9 mouse cellular contexts compared by ENCODE assay signal in the genomic region with DNA sequence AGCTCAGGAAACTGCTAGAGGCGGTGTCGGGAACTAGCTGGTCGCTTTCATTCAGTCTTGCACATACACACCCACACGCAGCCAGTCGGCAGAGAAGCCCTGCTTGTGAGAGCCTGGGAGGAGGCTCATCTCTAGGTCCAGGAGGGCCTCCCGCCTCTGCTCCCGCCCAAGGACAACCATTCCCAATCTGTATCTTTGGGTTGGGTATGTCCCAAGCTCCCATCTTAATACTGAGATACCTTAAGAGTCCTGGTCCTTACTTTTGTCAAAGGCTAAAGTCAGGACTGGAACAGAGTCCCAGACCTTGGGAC. TPM values are rescaled to one million over a fixed set of nuclear protein-coding genes. Genes with fewer than 3 reads are reported as not detected.
DNase-seq lines count a peak whose midpoint lies in the region; ATAC-seq and TF ChIP-seq lines count a peak whose summit lies in the region.
"Had no signal": no experiment of that assay in that cellular context is flagged by ENCODE, and none has a peak within 500 bp of the region (broad histone marks: within the 10 kb centered on the region; RNA-seq: fewer than 3 reads in every experiment).

No protein-coding gene starts in this region.

- H3K27me3 ChIP-seq in embryonic facial prominence, embryonic 14.5 days (replicated peaks; ENCODE audit: control insufficient read depth, insufficient read depth, low read length) = no peaks in the 10 kb centered on the region
- H3K27me3 ChIP-seq in limb, embryonic 11.5 days (ENCODE audit: control insufficient read depth, insufficient read depth, low read length) = no peaks in the 10 kb centered on the region
- H3K27me3 ChIP-seq: Patski had no signal

- H3K27ac ChIP-seq in gastrocnemius, adult 2 months = peak overlapping the region; percentile 86
- peak overlapping the region; percentile 30 for H3K27ac ChIP-seq in embryonic facial prominence, embryonic 14.5 days (replicated peaks; ENCODE audit: low read depth, low read length)
- no peak overlapping the region for H3K27ac ChIP-seq in limb, embryonic 11.5 days (replicated peaks; ENCODE audit: low read depth, low read length)

- no peak for DNase-seq in gastrocnemius, adult 2 months
- DNase-seq in gastrocnemius, adult 8-10 months (ENCODE audit: low spot score in 2 of 2) = no peak
- DNase-seq in CD4-positive helper T cell, adult 2 months (ENCODE audit: low read depth, low spot score) = peak; percentile 50
- peak; percentile 52 for DNase-seq in embryonic facial prominence, embryonic 14.5 days (ENCODE audit: low spot score)
- peak; percentile 43 for DNase-seq in limb, embryonic 11.5 days (ENCODE audit: low spot score)
- DNase-seq in naive thymus-derived CD4-positive, alpha-beta T cell, adult 2 months (ENCODE audit: low read depth) = peak; percentile 59
- no peak for DNase-seq in layer of hippocampus, adult 11-12 months (ENCODE audit: low spot score)
- no peak for DNase-seq in frontal cortex, postnatal 10 days (ENCODE audit: low spot score in 2 of 2)

- peak overlapping the region; percentile 79 for H3K9ac ChIP-seq in embryonic facial prominence, embryonic 14.5 days (ENCODE audit: low read depth, low read length)
- peak overlapping the region; percentile 79 for H3K9ac ChIP-seq in limb, embryonic 11.5 days (ENCODE audit: low read length)

- 4% methylated on average over 7 of the region's 7 CpGs for WGBS in embryonic facial prominence, embryonic 14.5 days
- WGBS in limb, embryonic 11.5 days = 6% methylated on average over 7 of the region's 7 CpGs

- ATAC-seq in embryonic facial prominence, embryonic 14.5 days (ENCODE audit: low read depth) = no peak
- no peak for ATAC-seq in limb, embryonic 11.5 days (ENCODE audit: insufficient number of reproducible peaks, low FRiP score, low TSS enrichment, low read depth)

- intact Hi-C loops in gastrocnemius, adult 2 months (cut with DNase I) = loop anchor here (5.0 kb wide), 1 partner anchor 33 kb away; a partner anchor contains a TSS

- H3K4me3 ChIP-seq in gastrocnemius, adult 2 months = peak overlapping the region; percentile 73
- peak overlapping the region; percentile 68 for H3K4me3 ChIP-seq in embryonic facial prominence, embryonic 14.5 days (ENCODE audit: low read depth, low read length)
- peak overlapping the region; percentile 70 for H3K4me3 ChIP-seq in limb, embryonic 11.5 days (ENCODE audit: low read depth, low read length)

- H3K4me1 ChIP-seq in embryonic facial prominence, embryonic 14.5 days (ENCODE audit: control insufficient read depth, insufficient read depth, low read length) = peaks cover 19% of the 10 kb centered on the region; the same call in 1 of the 2 replicates
- peaks cover 38% of the 10 kb centered on the region for H3K4me1 ChIP-seq in limb, embryonic 11.5 days (ENCODE audit: control insufficient read depth, insufficient read depth, low read length)

- H3K36me3 ChIP-seq in embryonic facial prominence, embryonic 14.5 days (ENCODE audit: control insufficient read depth, insufficient read depth, low read length) = 0 out of 2 replicates have a peak, but pooled peaks cover 6% of the 10 kb centered on the region
- H3K36me3 ChIP-seq in limb, embryonic 11.5 days (ENCODE audit: control insufficient read depth, insufficient read depth, low read length) = no peaks in the 10 kb centered on the region

- TF ChIP-seq CTCF in gastrocnemius, adult 2 months (IDR thresholded peaks at IDR 0.05) = no peak

- peak overlapping the region; percentile 95 for H3K4me2 ChIP-seq in embryonic facial prominence, embryonic 14.5 days (ENCODE audit: low read depth, low read length)
- peak overlapping the region; percentile 96 for H3K4me2 ChIP-seq in limb, embryonic 11.5 days (ENCODE audit: low read depth, severe bottlenecking)

- no peaks in the 10 kb centered on the region for H3K9me3 ChIP-seq in embryonic facial prominence, embryonic 14.5 days (ENCODE audit: control insufficient read depth, low read length)
- no peaks in the 10 kb centered on the region for H3K9me3 ChIP-seq in limb, embryonic 11.5 days (ENCODE audit: control insufficient read depth, low read length)

RNA-seq across cellular contexts. Expression of a gene that starts 0.8 kb away (rescaled TPM):
- total RNA-seq in gastrocnemius, adult 2 months (2021) = 1 to 10 TPM; 2.7 to 4.2 TPM
- 1 to 10 TPM; 2.0 to 3.1 (median 2.5) TPM for total RNA-seq in gastrocnemius, adult 8-10 months (2022)
- 32.1 and 37.8 TPM in 2 replicates for polyA plus RNA-seq in embryonic facial prominence, embryonic 14.5 days (2014; fragmentation: Nextera tagmentation; extraction: Ambion mirVana)
- polyA plus RNA-seq in limb, embryonic 11.5 days (2014; fragmentation: Nextera tagmentation; extraction: Ambion mirVana) = 14.3 and 18.2 TPM in 2 replicates

RNA-seq across cellular contexts. Expression of a gene that starts 0.9 kb away (rescaled TPM):
- total RNA-seq in gastrocnemius, adult 2 months (2021) = under 1 TPM; 0.20 to 0.31 TPM
- total RNA-seq in gastrocnemius, adult 8-10 months (2022) = under 1 TPM in 3 of 4 experiments, not detected in 1; 0.15 to 0.19 (median 0.19) TPM
- polyA plus RNA-seq in embryonic facial prominence, embryonic 14.5 days (2014; fragmentation: Nextera tagmentation; extraction: Ambion mirVana) = 2.8 and 3.3 TPM in 2 replicates
- 2.4 and 2.5 TPM in 2 replicates for polyA plus RNA-seq in limb, embryonic 11.5 days (2014; fragmentation: Nextera tagmentation; extraction: Ambion mirVana)

RNA-seq across cellular contexts. Expression of a gene that starts 14.1 kb away (rescaled TPM):
- total RNA-seq in gastrocnemius, adult 2 months (2021) = 10 to 100 TPM; 11.4 to 11.6 TPM
- total RNA-seq in gastrocnemius, adult 8-10 months (2022) = 10 to 100 TPM; 10.5 to 13.0 (median 12.3) TPM
- polyA plus RNA-seq in embryonic facial prominence, embryonic 14.5 days (2014; fragmentation: Nextera tagmentation; extraction: Ambion mirVana) = 44.2 and 50.4 TPM in 2 replicates
- 38.1 and 40.8 TPM in 2 replicates for polyA plus RNA-seq in limb, embryonic 11.5 days (2014; fragmentation: Nextera tagmentation; extraction: Ambion mirVana)

RNA-seq across cellular contexts. Expression of a gene that starts 30.3 kb away (rescaled TPM):
- 10 to 100 TPM; 24.9 to 25.7 TPM for total RNA-seq in gastrocnemius, adult 2 months (2021)
- 10 to 100 TPM; 23.0 to 28.1 (median 25.8) TPM for total RNA-seq in gastrocnemius, adult 8-10 months (2022)
- 158 and 162 TPM in 2 replicates for polyA plus RNA-seq in embryonic facial prominence, embryonic 14.5 days (2014; fragmentation: Nextera tagmentation; extraction: Ambion mirVana)
- 180 and 181 TPM in 2 replicates for polyA plus RNA-seq in limb, embryonic 11.5 days (2014; fragmentation: Nextera tagmentation; extraction: Ambion mirVana)

RNA-seq across cellular contexts. Expression of a gene that starts 38.8 kb away (rescaled TPM):
- total RNA-seq in gastrocnemius, adult 2 months (2021) = 10 to 100 TPM; 42.1 to 43.2 TPM
- 10 to 100 TPM; 45.1 to 53.9 (median 49.0) TPM for total RNA-seq in gastrocnemius, adult 8-10 months (2022)
- 77.5 and 82.9 TPM in 2 replicates for polyA plus RNA-seq in embryonic facial prominence, embryonic 14.5 days (2014; fragmentation: Nextera tagmentation; extraction: Ambion mirVana)
- polyA plus RNA-seq in limb, embryonic 11.5 days (2014; fragmentation: Nextera tagmentation; extraction: Ambion mirVana) = 89.1 and 95.4 TPM in 2 replicates

Comparison
In these comparisons a context has a peak if more than half of its experiments do, and no peak if none do; other contexts are left out.
1. DNase-seq: peak in CD4-positive helper T cell, adult 2 months (single experiment), embryonic facial prominence, embryonic 14.5 days (single experiment), limb, embryonic 11.5 days (single experiment) and naive thymus-derived CD4-positive, alpha-beta T cell, adult 2 months (single experiment); none in gastrocnemius, adult 2 months (single experiment), gastrocnemius, adult 8-10 months (0 of 2), layer of hippocampus, adult 11-12 months (single experiment) and frontal cortex, postnatal 10 days (0 of 2).
2. Peak in every context shown above with its lines, with median percentiles within 50 percentile points of each other: H3K4me3 ChIP-seq.